Mouse (Mus musculus) limb, embryonic 13.5 days (tissue): Measurements from ENCODE around the gene Clec3b. TPM values are rescaled to one million over a fixed set of nuclear protein-coding genes. Genes with fewer than 3 reads are reported as not detected.

Experiments used
- ATAC-seq: fragments of 200-750 bp; cut with Nextera tagmentation; 2 replicates; pipeline ENCODE4 v1.8.0; 2017; ENCODE audit warnings: low read depth, moderate number of reproducible peaks, moderate TSS enrichment; ENCODE audit not compliant: low FRiP score
- H3K27ac ChIP-seq: fragments of 300-500 bp; sonication (generic); 2 replicates; pipeline ENCODE4 v1.5.1; 2015; ENCODE audit warnings: inconsistent platforms, mild to moderate bottlenecking, moderate library complexity
- H3K27me3 ChIP-seq: fragments of 300-500 bp; sonication (generic); 2 replicates; pipeline ENCODE4 v1.6.1; 2015; ENCODE audit warnings: mild to moderate bottlenecking, inconsistent platforms
- H3K36me3 ChIP-seq: fragments of 300-500 bp; sonication (generic); 2 replicates; pipeline ENCODE4 v1.6.1; 2015; ENCODE audit warnings: inconsistent platforms, mild to moderate bottlenecking, moderate library complexity
- H3K4me1 ChIP-seq: fragments of 300-500 bp; sonication (generic); 2 replicates; pipeline ENCODE4 v1.6.1; 2015; ENCODE audit warnings: inconsistent platforms
- H3K4me2 ChIP-seq: fragments of 300-500 bp; sonication (generic); replicated peaks from 2 replicates; pipeline ENCODE4 v1.6.1; 2015; ENCODE audit warnings: inconsistent platforms, mild to moderate bottlenecking, moderate library complexity
- H3K4me3 ChIP-seq: fragments of 300-500 bp; sonication (generic); 2 replicates; pipeline ENCODE4 v1.5.1; 2015; ENCODE audit warnings: moderate library complexity, mild to moderate bottlenecking, inconsistent platforms
- H3K9ac ChIP-seq: fragments of 300-500 bp; sonication (generic); 2 replicates; pipeline ENCODE4 v1.6.1; 2015; ENCODE audit warnings: mild to moderate bottlenecking, inconsistent platforms
- H3K9me3 ChIP-seq: fragments of 300-500 bp; sonication (generic); 2 replicates; pipeline ENCODE4 v1.6.1; 2016; ENCODE audit warnings: inconsistent platforms
- WGBS: fragments of 180-500 bp; shearing (Covaris S2); methylation state at CpG from one replicate; pipeline ENCODE4 v1.1.7; 2015; 5-methylcytosine and 5-hydroxymethylcytosine counted together
- polyA plus RNA-seq: library from polyadenylated mRNA; unstranded; fragments of >200 nt; fragmentation: Nextera tagmentation; extraction: Ambion mirVana; gene quantifications from 2 replicates; pipeline ENCODE4 v1.2.1, GENCODE M21; 2015

Gene Clec3b
- polyA plus RNA-seq, 1 experiment from 2014 or later = 0.24 TPM

GRCm38 (mm10) chr9:123158125-123158836, 7.5 kb downstream of the Clec3b start:
- H3K4me3 ChIP-seq = no peak overlapping the region
- no peaks in the 10 kb centered on the region for H3K9me3 ChIP-seq
- no peaks in the 10 kb centered on the region for H3K27me3 ChIP-seq
- no peak overlapping the region for H3K27ac ChIP-seq
- H3K4me1 ChIP-seq = peaks cover 4% of the 10 kb centered on the region; the same call in 1 of the 2 replicates
- no peak overlapping the region for H3K4me2 ChIP-seq
- H3K9ac ChIP-seq = no peak overlapping the region
- no peaks in the 10 kb centered on the region for H3K36me3 ChIP-seq
- ATAC-seq = no peak
- 58% methylated on average over 8 of the region's 8 CpGs for whole genome bisulfite sequencing

- Histone ChIP-seq H3K4me2 (no peak overlapping the region), H3K27me3 (no peaks in the 10 kb centered on the region), H3K27ac (no peak overlapping the region), H3K4me1 (peaks cover 4% of the 10 kb centered on the region; the same call in 1 of the 2 replicates), H3K36me3 (no peaks in the 10 kb centered on the region), H3K4me3 (no peak overlapping the region), H3K9me3 (no peaks in the 10 kb centered on the region), H3K9ac (no peak overlapping the region)
- ATAC-seq = no peak
- 61% methylated on average over 7 of the region's 7 CpGs for WGBS
These were observed 8.6 kb downstream of the Clec3b start for GRCm38 (mm10) chr9:123159330-123159729.

- no peaks in the 10 kb centered on the region for H3K27me3 ChIP-seq
- ATAC-seq = no peak
- H3K27ac ChIP-seq = no peak overlapping the region
- H3K9ac ChIP-seq = no peak overlapping the region
- H3K9me3 ChIP-seq = no peaks in the 10 kb centered on the region
- H3K36me3 ChIP-seq = no peaks in the 10 kb centered on the region
- no peak overlapping the region for H3K4me2 ChIP-seq
- peaks cover 2% of the 10 kb centered on the region; the same call in 1 of the 2 replicates for H3K4me1 ChIP-seq
- 72% methylated on average over 2 of the region's 2 CpGs for WGBS
- no peak overlapping the region for H3K4me3 ChIP-seq
These were observed 11.0 kb downstream of the Clec3b start for GRCm38 (mm10) chr9:123161792-123162191.

GRCm38 (mm10) chr9:123162985-123163694, 12.4 kb downstream of the Clec3b start:
- H3K4me1 ChIP-seq = no peaks in the 10 kb centered on the region
- H3K9me3 ChIP-seq = no peaks in the 10 kb centered on the region
- WGBS = 84% methylated on average over 4 of the region's 4 CpGs
- H3K27ac ChIP-seq = no peak overlapping the region
- H3K36me3 ChIP-seq = no peaks in the 10 kb centered on the region
- H3K4me2 ChIP-seq = no peak overlapping the region
- no peak overlapping the region for H3K4me3 ChIP-seq
- no peak for ATAC-seq
- H3K9ac ChIP-seq = no peak overlapping the region
- H3K27me3 ChIP-seq = no peaks in the 10 kb centered on the region

- Histone ChIP-seq H3K27ac (no peak overlapping the region), H3K9ac (no peak overlapping the region), H3K27me3 (no peaks in the 10 kb centered on the region), H3K36me3 (no peaks in the 10 kb centered on the region), H3K4me2 (no peak overlapping the region), H3K4me3 (no peak overlapping the region), H3K4me1 (no peaks in the 10 kb centered on the region), H3K9me3 (no peaks in the 10 kb centered on the region)
- no peak for ATAC-seq
- 73% methylated on average over 3 of the region's 3 CpGs for WGBS
These were observed 15.2 kb downstream of the Clec3b start for GRCm38 (mm10) chr9:123165781-123166443.

GRCm38 (mm10) chr9:123173760-123174159, 23.0 kb downstream of the Clec3b start:
- H3K9me3 ChIP-seq = no peaks in the 10 kb centered on the region
- no peak overlapping the region for H3K27ac ChIP-seq
- no peaks in the 10 kb centered on the region for H3K4me1 ChIP-seq
- no peak overlapping the region for H3K4me2 ChIP-seq
- ATAC-seq = no peak
- no peak overlapping the region for H3K9ac ChIP-seq
- no peaks in the 10 kb centered on the region for H3K27me3 ChIP-seq
- no peak overlapping the region for H3K4me3 ChIP-seq
- no peaks in the 10 kb centered on the region for H3K36me3 ChIP-seq
- WGBS = 90% methylated on average over 6 of the region's 6 CpGs

- Histone ChIP-seq H3K27ac (no peak overlapping the region), H3K9ac (no peak overlapping the region), H3K4me3 (no peak overlapping the region), H3K4me1 (no peaks in the 10 kb centered on the region), H3K9me3 (no peaks in the 10 kb centered on the region), H3K27me3 (no peaks in the 10 kb centered on the region), H3K4me2 (no peak overlapping the region), H3K36me3 (no peaks in the 10 kb centered on the region)
- ATAC-seq = no peak
- WGBS = 55% methylated on average over 4 of the region's 4 CpGs
These were observed 23.6 kb downstream of the Clec3b start for GRCm38 (mm10) chr9:123174356-123174755.

- Histone ChIP-seq H3K4me2 (no peak overlapping the region), H3K27me3 (no peaks in the 10 kb centered on the region), H3K4me1 (no peaks in the 10 kb centered on the region), H3K9ac (no peak overlapping the region), H3K4me3 (no peak overlapping the region), H3K9me3 (no peaks in the 10 kb centered on the region), H3K36me3 (no peaks in the 10 kb centered on the region), H3K27ac (no peak overlapping the region)
- ATAC-seq = no peak
- 88% methylated on average over 9 of the region's 9 CpGs for WGBS
These were observed 26.8 kb downstream of the Clec3b start for GRCm38 (mm10) chr9:123177380-123178048.

- H3K36me3 ChIP-seq = no peaks in the 10 kb centered on the region
- 91% methylated on average over 6 of the region's 6 CpGs for WGBS
- no peaks in the 10 kb centered on the region for H3K4me1 ChIP-seq
These were observed 29.3 kb downstream of the Clec3b start for GRCm38 (mm10) chr9:123180003-123180402.

GRCm38 (mm10) chr9:123183226-123183625, 32.5 kb downstream of the Clec3b start:
- H3K4me2 ChIP-seq = no peak overlapping the region
- no peak for ATAC-seq
- H3K9me3 ChIP-seq = no peaks in the 10 kb centered on the region
- no peaks in the 10 kb centered on the region for H3K4me1 ChIP-seq
- H3K36me3 ChIP-seq = no peaks in the 10 kb centered on the region
- no peak overlapping the region for H3K27ac ChIP-seq
- H3K27me3 ChIP-seq = no peaks in the 10 kb centered on the region
- 75% methylated on average over 8 of the region's 8 CpGs for WGBS
- H3K4me3 ChIP-seq = no peak overlapping the region
- H3K9ac ChIP-seq = no peak overlapping the region

More at GRCm38 (mm10) chr9:123180003-123180402, 29.3 kb downstream of the Clec3b start:
- Histone ChIP-seq H3K27ac (no peak overlapping the region), H3K27me3 (no peaks in the 10 kb centered on the region), H3K4me3 (no peak overlapping the region), H3K9ac (no peak overlapping the region), H3K4me2 (no peak overlapping the region), H3K9me3 (no peaks in the 10 kb centered on the region)
- no peak for ATAC-seq

GRCm38 (mm10) chr9:123185546-123185945, 34.8 kb downstream of the Clec3b start:
- Histone ChIP-seq H3K27me3 (no peaks in the 10 kb centered on the region), H3K4me3 (no peak overlapping the region), H3K9ac (no peak overlapping the region), H3K4me2 (no peak overlapping the region), H3K36me3 (no peaks in the 10 kb centered on the region), H3K4me1 (no peaks in the 10 kb centered on the region), H3K9me3 (no peaks in the 10 kb centered on the region), H3K27ac (no peak overlapping the region)
- 59% methylated on average over 2 of the region's 2 CpGs for WGBS
- no peak for ATAC-seq

GRCm38 (mm10) chr9:123186151-123186550, 35.4 kb downstream of the Clec3b start:
- Histone ChIP-seq H3K27me3 (no peaks in the 10 kb centered on the region), H3K36me3 (no peaks in the 10 kb centered on the region), H3K9me3 (no peaks in the 10 kb centered on the region), H3K4me3 (no peak overlapping the region), H3K9ac (no peak overlapping the region), H3K27ac (no peak overlapping the region), H3K4me1 (no peaks in the 10 kb centered on the region), H3K4me2 (no peak overlapping the region)
- WGBS = 86% methylated on average over 5 of the region's 5 CpGs
- no peak for ATAC-seq
